24 mouse cellular contexts compared by ENCODE assay signal in genomic region chr4:150414759-150415158, GRCm38 (mm10).
DNase-seq lines count a peak whose midpoint lies in the region; ATAC-seq and TF ChIP-seq lines count a peak whose summit lies in the region.
"Had no signal": no experiment of that assay in that cellular context is flagged by ENCODE, and none has a peak within 500 bp of the region (broad histone marks: within the 10 kb centered on the region; RNA-seq: fewer than 3 reads in every experiment).

No protein-coding gene starts in this region.

- TF ChIP-seq CTCF in intestine, postnatal 0 days (IDR thresholded peaks at IDR 0.05; ENCODE audit: low read depth) = no peak
- no peak for TF ChIP-seq CTCF in liver, postnatal 0 days (IDR thresholded peaks at IDR 0.05; ENCODE audit: low read depth)
- no peak for TF ChIP-seq CTCF in thymus, adult 2 months (IDR thresholded peaks at IDR 0.05; ENCODE audit: borderline replicate concordance, control insufficient read depth, extremely low read depth, insufficient read depth, low read length, poor library complexity)

- WGBS in intestine, postnatal 0 days = 79% methylated on average over 1 of the region's 1 CpGs
- 78% methylated on average over 1 of the region's 1 CpGs for WGBS in liver, postnatal 0 days (ENCODE audit: insufficient replicate concordance)
- WGBS in thymus, adult 2 months = 92% methylated on average over 1 of the region's 1 CpGs

- ATAC-seq in intestine, postnatal 0 days = no peak
- peak; percentile 66 for ATAC-seq in liver, postnatal 0 days
- ATAC-seq in granulocyte monocyte progenitor cell, adult 5-6 weeks (replicated peaks; ENCODE audit: poor library complexity, severe bottlenecking) = no peak
- ATAC-seq: forebrain, embryonic 15.5 days; inflammation-experienced regulatory T-cells, adult 6 months had no signal

- H3K36me3 ChIP-seq in intestine, postnatal 0 days (ENCODE audit: control insufficient read depth, insufficient read depth) = no peaks in the 10 kb centered on the region; the same call in 1 of the 2 replicates
- H3K36me3 ChIP-seq in liver, postnatal 0 days (replicated peaks; ENCODE audit: insufficient read depth, low read length) = no peaks in the 10 kb centered on the region
- 0 out of 2 replicates have a peak, but pooled peaks cover 3% of the 10 kb centered on the region for H3K36me3 ChIP-seq in thymus, adult 2 months (ENCODE audit: control insufficient read depth, insufficient read depth, low read length)
- H3K36me3 ChIP-seq: forebrain, embryonic 15.5 days had no signal

- H3K4me3 ChIP-seq in intestine, postnatal 0 days (ENCODE audit: low read depth, low read length) = no peak overlapping the region
- H3K4me3 ChIP-seq in liver, postnatal 0 days (ENCODE audit: low read depth, low read length) = no peak overlapping the region
- H3K4me3 ChIP-seq in thymus, adult 2 months (ENCODE audit: control insufficient read depth, insufficient read depth, low read length) = no peak overlapping the region
- H3K4me3 ChIP-seq: forebrain, embryonic 15.5 days; heart, embryonic 10.5 days; hindbrain, embryonic 12.5 days; left cerebral cortex, adult 2 months; neural tube, embryonic 12.5 days had no signal

- DNase-seq in kidney, adult 9 months = peak; percentile 83
- DNase-seq in kidney, adult 18-20 months = no peak
- peak; percentile 25 to 63 for DNase-seq in kidney, postnatal 25 days
- no peak for DNase-seq in liver, postnatal 0 days
- DNase-seq in layer of hippocampus, postnatal 36 days = no peak
- DNase-seq in thymus, adult 2 months = no peak
- DNase-seq: adrenal gland, postnatal 25 days; B cell, adult 2 months; cerebellum, adult 11-12 months; cerebellum, postnatal 25 days; embryo, embryonic 11 days; gastrocnemius, postnatal 25 days; left cerebral cortex, postnatal 4 days; lung, adult 18-20 months; lung, postnatal 36 days; right cerebral cortex, postnatal 25 days had no signal

- peak overlapping the region; percentile 17; the same call in 1 of the 2 replicates for H3K4me2 ChIP-seq in intestine, postnatal 0 days (replicated peaks; ENCODE audit: low read depth)
- peak overlapping the region; percentile 48 for H3K4me2 ChIP-seq in liver, postnatal 0 days (ENCODE audit: low read depth, low read length)
- H3K4me2 ChIP-seq: forebrain, embryonic 15.5 days; hindbrain, embryonic 12.5 days; neural tube, embryonic 12.5 days had no signal

- no peak for TF ChIP-seq POLR2A in thymus, adult 2 months (IDR thresholded peaks at IDR 0.05; ENCODE audit: control insufficient read depth, extremely low read depth, insufficient read depth, low read length, poor library complexity)

- H3K4me1 ChIP-seq in intestine, postnatal 0 days (replicated peaks; ENCODE audit: control insufficient read depth, insufficient read depth, low read length) = peaks cover 9% of the 10 kb centered on the region
- H3K4me1 ChIP-seq in liver, postnatal 0 days (ENCODE audit: insufficient read depth) = peaks cover 2% of the 10 kb centered on the region; the same call in 1 of the 2 replicates
- no peaks in the 10 kb centered on the region for H3K4me1 ChIP-seq in thymus, adult 2 months (replicated peaks; ENCODE audit: control insufficient read depth, insufficient read depth, low read length)

- 0 out of 2 replicates have a peak, but pooled peaks have one; percentile 17 for TF ChIP-seq EP300 in liver, postnatal 0 days (IDR thresholded peaks at IDR 0.05; ENCODE audit: low read depth)

- H3K9me3 ChIP-seq in intestine, postnatal 0 days (ENCODE audit: control insufficient read depth) = no peaks in the 10 kb centered on the region
- no peaks in the 10 kb centered on the region for H3K9me3 ChIP-seq in liver, postnatal 0 days (ENCODE audit: low read length)
- H3K9me3 ChIP-seq: forebrain, embryonic 15.5 days; heart, embryonic 10.5 days; hindbrain, embryonic 12.5 days; neural tube, embryonic 12.5 days had no signal

- no peak overlapping the region for H3K9ac ChIP-seq in intestine, postnatal 0 days (ENCODE audit: low read depth, low read length)
- no peak overlapping the region for H3K9ac ChIP-seq in liver, postnatal 0 days (replicated peaks)
- H3K9ac ChIP-seq: forebrain, embryonic 15.5 days; hindbrain, embryonic 12.5 days; neural tube, embryonic 12.5 days had no signal

- no peaks in the 10 kb centered on the region for H3K27me3 ChIP-seq in intestine, postnatal 0 days (replicated peaks; ENCODE audit: control insufficient read depth, insufficient read depth, low read length)
- H3K27me3 ChIP-seq in liver, postnatal 0 days (ENCODE audit: insufficient read depth, low read length) = no peaks in the 10 kb centered on the region
- no peaks in the 10 kb centered on the region for H3K27me3 ChIP-seq in thymus, adult 2 months (ENCODE audit: control insufficient read depth, insufficient read depth, low read length)
- H3K27me3 ChIP-seq: forebrain, embryonic 15.5 days; hindbrain, embryonic 12.5 days; neural tube, embryonic 12.5 days had no signal

- peak overlapping the region; percentile 47; the same call in 1 of the 2 replicates for H3K27ac ChIP-seq in intestine, postnatal 0 days (ENCODE audit: low read depth, low read length)
- H3K27ac ChIP-seq in liver, postnatal 0 days (ENCODE audit: low read depth) = peak overlapping the region; percentile 75
- H3K27ac ChIP-seq in thymus, adult 2 months (ENCODE audit: control insufficient read depth, insufficient read depth, low read length) = no peak overlapping the region
- H3K27ac ChIP-seq: forebrain, embryonic 15.5 days; heart, embryonic 10.5 days; left cerebral cortex, adult 2 months; neural tube, embryonic 12.5 days had no signal

Comparison
In these comparisons a context has a peak if more than half of its experiments do, and no peak if none do; other contexts are left out.
1. DNase-seq: peak in kidney, adult 9 months (single experiment) and kidney, postnatal 25 days (2 of 2); none in kidney, adult 18-20 months (single experiment), liver, postnatal 0 days (single experiment), layer of hippocampus, postnatal 36 days (0 of 2) and thymus, adult 2 months (single experiment).